Mouse (Mus musculus): ENCODE measurements around the gene Snx33.
A peak's percentile ranks its signal among the peaks of the same experiment; 100 is the strongest.

The Snx33 gene

DNA sequence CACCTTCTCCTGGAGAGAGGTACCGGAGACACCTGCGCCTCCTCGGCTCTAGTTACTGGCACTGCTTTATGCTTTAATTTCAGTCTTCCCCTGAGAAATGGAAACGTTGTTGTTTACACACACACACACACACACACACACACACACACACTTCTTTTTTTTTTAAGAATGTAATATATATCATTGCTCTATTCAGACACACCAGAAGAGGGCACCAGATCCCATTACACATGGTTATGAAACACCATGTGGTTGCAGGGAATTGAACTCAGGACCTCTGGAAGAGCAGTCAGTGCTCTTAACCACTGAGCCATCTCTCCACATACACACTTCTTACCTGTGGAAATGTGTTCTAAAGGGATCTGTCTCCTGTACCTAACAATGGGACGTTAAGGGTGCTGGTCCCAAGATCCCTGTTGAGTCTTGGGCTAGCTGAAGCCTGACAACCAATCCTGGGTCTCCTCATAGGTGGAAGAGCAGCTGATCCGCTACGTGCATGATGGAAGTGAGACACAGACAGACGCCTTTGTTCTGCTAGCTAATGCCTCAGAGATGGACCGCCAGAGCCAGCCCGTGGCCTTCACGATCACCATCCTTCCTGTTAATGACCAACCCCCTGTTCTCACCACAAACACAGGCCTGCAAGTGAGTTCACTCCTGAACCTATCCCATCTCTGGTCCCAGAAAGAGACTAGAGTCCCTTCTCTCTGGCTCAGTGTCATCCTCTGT, 37.5 kb downstream of the Snx33 start:
- no peak for DNase-seq (ENCODE audit: low spot score)

- DNase-seq (ENCODE audit: low spot score), result peak; percentile 84
These were observed 38.4 kb downstream of the Snx33 start for GRCm38 (mm10) chr9:56889817-56890216.

DNA sequence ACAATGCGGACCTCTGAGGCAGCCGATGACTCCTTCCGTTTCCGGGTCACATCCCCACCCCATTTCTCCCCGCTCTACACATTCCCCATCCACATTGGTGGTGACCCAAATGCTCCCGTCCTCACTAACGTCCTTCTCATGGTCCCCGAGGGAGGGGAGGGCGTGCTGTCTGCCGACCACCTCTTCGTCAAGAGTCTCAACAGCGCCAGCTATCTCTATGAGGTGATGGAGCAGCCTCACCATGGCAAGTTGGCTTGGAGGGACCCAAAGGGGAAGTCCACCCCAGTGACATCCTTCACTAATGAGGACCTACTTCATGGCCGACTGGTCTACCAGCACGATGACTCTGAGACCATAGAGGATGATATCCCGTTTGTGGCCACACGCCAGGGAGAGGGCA, 40.6 kb downstream of the Snx33 start:
- DNase-seq (ENCODE audit: low spot score), result no peak

GRCm38 (mm10) chr9:56886601-56887000, 41.6 kb downstream of the Snx33 start:
- no peak for DNase-seq (ENCODE audit: low spot score)

GRCm38 (mm10) chr9:56886113-56886512, 42.1 kb downstream of the Snx33 start:
- no peak for DNase-seq (ENCODE audit: low spot score)

GRCm38 (mm10) chr9:56884328-56884727, 43.8 kb downstream of the Snx33 start:
- DNase-seq (ENCODE audit: low spot score), result no peak

GRCm38 (mm10) chr9:56883470-56883869, 44.7 kb downstream of the Snx33 start:
- DNase-seq (ENCODE audit: low spot score), result no peak

DNA sequence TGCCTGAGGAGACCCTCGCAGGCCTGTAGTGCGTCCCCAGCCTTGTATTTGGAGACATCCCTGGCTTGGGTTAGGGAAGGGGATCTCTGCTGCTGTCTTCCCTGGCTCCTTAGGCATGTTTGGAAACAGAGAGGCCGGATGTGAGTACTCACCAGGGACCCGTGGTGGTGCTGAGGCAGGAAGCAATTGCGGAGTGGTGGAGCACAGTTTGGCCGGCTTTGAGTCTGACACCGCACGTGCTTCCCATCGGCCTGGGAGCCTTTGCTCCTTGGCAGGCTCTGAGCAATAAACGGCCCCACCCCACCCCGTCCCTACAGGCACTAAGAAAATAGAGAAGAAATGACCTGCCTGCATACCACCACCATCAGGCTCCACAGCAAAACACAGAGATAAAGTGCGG, 45.4 kb downstream of the Snx33 start:
- no peak for DNase-seq (ENCODE audit: low spot score)

DNA sequence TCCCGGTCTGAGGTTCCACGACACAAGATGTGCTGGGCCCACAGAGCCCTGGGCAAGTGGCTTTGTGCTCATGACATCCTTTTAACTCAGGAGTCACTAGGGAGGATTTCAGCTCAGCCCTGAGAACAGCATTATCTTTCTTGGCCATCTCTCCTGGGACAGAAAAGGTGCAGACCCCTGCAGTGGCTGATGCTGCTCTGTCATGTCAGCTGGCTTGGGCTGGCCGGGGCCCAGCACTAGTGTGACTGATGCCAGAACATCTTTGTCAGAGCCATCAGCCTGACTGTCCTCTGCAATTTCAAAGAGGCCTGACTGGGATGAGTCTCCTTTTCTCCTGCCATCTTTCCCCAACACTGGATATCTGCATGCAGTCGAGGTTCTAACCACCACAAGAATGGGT, 45.9 kb downstream of the Snx33 start:
- no peak for DNase-seq (ENCODE audit: low spot score)

DNA sequence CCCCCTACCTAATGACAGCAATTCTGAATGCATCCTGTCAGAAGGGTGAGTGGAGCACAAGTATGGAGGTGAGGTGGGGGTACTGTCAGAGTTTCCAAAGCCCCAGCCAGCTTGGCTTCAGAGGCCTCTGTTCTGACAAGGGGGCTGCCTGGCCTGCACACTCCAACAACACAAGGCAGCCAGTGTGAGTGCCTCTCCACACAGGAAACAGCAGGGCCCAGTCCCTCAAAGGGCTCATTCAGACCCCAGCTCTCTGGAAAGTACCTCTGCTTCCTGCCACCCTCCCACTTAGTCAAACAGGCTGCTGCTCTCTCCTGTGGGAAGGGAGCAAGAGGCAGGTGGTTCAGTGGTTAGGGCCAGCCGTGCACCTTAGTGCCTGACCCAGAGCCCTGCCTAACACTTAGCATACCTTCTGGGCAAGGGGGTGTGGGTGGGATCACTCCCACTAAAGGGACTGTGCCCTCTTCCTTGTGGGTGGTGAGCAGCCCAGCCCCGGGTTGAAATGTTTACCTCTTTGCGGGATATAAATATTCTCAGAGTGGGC, 46.6 kb downstream of the Snx33 start:
- DNase-seq (ENCODE audit: low spot score), result no peak

DNA sequence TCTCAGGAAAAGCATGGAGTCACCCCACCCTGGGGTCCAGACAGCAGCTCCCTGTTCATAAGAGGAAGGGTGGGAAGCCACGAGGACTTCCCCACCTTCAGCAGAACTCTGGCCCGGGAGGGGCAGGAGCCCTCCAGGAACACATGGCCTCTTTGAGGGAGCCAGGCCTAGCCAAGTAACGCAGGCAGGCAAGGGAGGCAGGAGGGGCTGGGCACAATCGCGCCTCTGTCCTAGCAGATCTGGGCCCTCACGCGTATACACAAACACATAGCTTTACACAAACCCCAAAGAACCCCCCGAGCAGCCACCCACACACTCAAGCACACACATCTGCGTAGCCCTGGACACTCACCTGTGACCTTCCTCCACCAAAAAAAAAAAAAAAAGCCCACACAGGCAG, 47.4 kb downstream of the Snx33 start:
- no peak for DNase-seq (ENCODE audit: low spot score)

DNA sequence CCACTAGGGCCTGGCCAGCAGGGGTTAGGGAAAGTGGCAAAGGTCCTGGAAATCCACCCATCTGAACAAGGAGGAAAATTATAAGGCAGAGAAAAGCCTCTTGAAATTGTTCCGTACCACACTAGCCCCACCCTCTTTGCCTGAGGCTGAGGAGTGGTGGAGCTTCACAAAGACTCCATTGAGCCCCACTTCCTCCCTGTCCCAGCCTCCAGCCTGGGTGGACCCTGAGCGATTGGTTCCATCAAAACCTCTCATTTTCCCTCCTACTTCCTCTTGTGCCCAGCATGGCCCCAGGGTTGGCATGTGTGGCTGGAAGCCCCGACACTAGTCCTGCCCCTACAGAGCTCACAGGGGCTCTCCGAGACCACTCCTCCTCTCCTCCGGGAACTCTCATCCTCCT, 50.9 kb downstream of the Snx33 start:
- DNase-seq (ENCODE audit: low spot score), result no peak

DNA sequence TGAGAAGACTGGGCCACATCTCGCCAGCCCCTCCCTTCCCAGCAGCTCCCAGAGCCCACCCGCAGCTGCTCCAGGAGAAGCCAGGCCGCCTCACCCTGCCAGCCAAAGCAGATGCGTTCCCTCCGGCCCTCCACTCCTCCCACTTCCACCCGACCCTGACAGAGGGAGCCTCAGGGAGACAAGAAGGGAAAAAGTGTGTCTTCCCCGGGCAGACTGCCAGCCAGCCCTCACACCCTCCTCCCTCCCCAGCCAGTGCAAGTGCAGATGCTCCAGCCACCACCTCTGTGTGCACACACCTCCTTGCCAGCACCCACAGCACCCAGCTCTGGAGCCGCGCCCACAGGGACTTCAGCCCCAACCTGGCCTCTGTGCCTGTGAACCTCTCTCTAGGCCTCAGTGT, 51.4 kb downstream of the Snx33 start:
- no peak for DNase-seq (ENCODE audit: low spot score)

- no peak for DNase-seq (ENCODE audit: low spot score)
These were observed 55.1 kb downstream of the Snx33 start for GRCm38 (mm10) chr9:56873097-56873496.

GRCm38 (mm10) chr9:56872105-56872903, 55.9 kb downstream of the Snx33 start:
- no peak for DNase-seq (ENCODE audit: low spot score)

GRCm38 (mm10) chr9:56871191-56871590, 57.0 kb downstream of the Snx33 start:
- DNase-seq (ENCODE audit: low spot score), result no peak

DNA sequence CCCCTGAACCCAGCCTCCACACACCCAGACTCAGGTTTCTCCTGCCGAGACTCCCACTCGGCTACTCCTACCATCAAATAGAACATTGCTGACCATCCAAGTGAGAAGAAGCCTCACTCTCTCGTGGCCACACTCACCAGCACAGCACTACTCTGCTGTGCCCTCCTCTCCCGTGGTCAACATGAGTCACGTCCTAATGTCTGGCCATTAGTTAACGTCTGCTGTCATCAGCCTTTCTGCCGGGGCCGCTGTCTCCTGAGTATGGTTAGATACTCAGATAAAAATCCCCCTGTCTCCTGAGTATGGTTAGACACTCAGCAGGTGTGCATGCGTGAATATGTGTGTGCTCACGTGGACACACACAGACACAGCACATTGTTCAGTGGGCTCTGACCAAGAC, 57.4 kb downstream of the Snx33 start:
- DNase-seq (ENCODE audit: low spot score), result no peak

- DNase-seq (ENCODE audit: low spot score), result peak; percentile 55
These were observed 58.6 kb downstream of the Snx33 start for GRCm38 (mm10) chr9:56869552-56869951.

- no peak for DNase-seq (ENCODE audit: low spot score)
These were observed 59.9 kb downstream of the Snx33 start for GRCm38 (mm10) chr9:56868292-56868691.

Data from left cerebral cortex, adult 11 months (tissue).